Mouse (Mus musculus) olfactory bulb, adult 2 months (tissue): ENCODE results near the gene Vps37b.

Source experiments
- CTCF ChIP-seq: fragments of 200-500 bp; IDR thresholded peaks from 2 replicates; pipeline ENCODE4 v1.5.1; 2012; ENCODE audit warnings: low read depth, mild to moderate bottlenecking, low read length, moderate library complexity; ENCODE audit not compliant: insufficient read depth
- POLR2A ChIP-seq: fragments of 200-500 bp; IDR thresholded peaks from 2 replicates; pipeline ENCODE4 v1.6.1; 2012; ENCODE audit warnings: mild to moderate bottlenecking, low read depth, low read length, moderate library complexity; ENCODE audit not compliant: insufficient read depth

DNA sequence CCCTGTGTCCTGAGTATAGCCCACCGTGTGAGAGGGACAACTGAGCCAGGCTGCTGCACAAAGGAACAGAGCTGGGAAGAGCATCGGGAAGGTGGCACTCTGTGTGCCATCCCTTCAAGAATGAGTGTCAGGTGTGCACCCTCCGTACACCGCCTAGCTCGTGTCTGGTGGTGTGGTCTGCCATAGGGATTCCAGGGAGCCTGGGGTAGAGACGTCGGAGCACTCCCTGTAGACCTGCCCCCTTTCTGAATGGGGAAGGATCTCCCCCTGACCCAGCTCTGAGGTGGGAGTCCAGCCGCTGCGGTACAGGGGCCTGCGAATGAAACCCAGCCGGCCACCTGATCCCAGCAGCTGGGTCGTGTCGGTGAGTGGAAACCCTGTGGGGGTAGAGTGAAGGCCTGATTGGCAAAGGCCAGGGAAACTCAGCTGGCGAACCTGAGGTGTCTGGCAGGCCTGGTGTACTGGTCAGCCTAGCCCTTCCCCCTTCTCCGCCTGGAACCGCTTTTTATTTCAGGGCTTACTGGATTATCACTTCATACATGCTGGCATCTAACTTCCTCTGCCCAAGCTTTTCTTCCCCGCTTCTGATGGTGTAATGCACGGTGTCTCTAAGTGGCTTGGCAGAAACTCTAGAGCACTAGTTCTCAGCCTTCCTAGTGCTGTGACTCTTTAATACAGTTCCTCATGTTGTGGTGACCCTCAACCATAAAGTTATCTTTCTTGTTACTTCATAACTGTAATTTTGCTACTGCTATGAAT, 52.7 kb downstream of the Vps37b start:
- TF ChIP-seq POLR2A (no peak), CTCF (no peak)
